Mouse (Mus musculus): ENCODE measurements around the gene Vmn1r21. TPM values are rescaled to one million over a fixed set of nuclear protein-coding genes. Genes with fewer than 3 reads are reported as not detected.
"Not testable (repeated sequence)": the region's sequence is repeated elsewhere in the genome, so short reads cannot be mapped to it uniquely, and the experiment has no call there.

The Vmn1r21 gene
- polyA plus RNA-seq (2016; fragmentation: Nextera tagmentation; extraction: Ambion mirVana) = not detected in 2 replicates

DNA sequence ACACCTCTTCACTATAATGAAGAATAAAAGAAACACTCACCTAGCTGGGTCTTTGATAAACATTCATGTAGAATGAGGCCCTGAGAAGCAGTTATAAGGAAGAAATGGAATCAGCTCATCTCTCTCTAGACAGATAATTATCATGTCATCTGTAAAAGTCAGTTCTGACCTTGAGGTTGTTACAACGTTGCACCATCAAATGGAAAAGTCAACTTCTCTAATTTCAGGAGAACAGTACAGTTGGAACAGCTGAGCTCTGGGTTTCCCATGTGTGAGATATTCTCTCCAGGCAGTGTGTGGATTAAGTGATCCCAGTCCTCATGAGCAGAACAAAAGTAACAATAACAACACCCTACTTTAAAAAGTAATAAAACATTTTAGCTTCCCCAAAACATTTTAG, at the start of gene Vmn1r21:
Vmn1r21 (minus strand) TSS at position 58 of the 400 bp plus-strand sequence.
- no peak within 1 kb of the TSS for H3K4me3 ChIP-seq
- no peaks in the 10 kb centered on the region for H3K9me3 ChIP-seq
- H3K36me3 ChIP-seq = no peaks in the 10 kb centered on the region
- H3K4me1 ChIP-seq = no peaks in the 10 kb centered on the region
- WGBS = 76% methylated on average over 1 of the region's 1 CpGs
- DNase-seq (ENCODE audit: low spot score) = no peak
- H3K27ac ChIP-seq = no peak within 1 kb of the TSS
- H3K27me3 ChIP-seq (ENCODE audit: insufficient read depth, poor library complexity, severe bottlenecking) = no peaks in the 10 kb centered on the region

DNA sequence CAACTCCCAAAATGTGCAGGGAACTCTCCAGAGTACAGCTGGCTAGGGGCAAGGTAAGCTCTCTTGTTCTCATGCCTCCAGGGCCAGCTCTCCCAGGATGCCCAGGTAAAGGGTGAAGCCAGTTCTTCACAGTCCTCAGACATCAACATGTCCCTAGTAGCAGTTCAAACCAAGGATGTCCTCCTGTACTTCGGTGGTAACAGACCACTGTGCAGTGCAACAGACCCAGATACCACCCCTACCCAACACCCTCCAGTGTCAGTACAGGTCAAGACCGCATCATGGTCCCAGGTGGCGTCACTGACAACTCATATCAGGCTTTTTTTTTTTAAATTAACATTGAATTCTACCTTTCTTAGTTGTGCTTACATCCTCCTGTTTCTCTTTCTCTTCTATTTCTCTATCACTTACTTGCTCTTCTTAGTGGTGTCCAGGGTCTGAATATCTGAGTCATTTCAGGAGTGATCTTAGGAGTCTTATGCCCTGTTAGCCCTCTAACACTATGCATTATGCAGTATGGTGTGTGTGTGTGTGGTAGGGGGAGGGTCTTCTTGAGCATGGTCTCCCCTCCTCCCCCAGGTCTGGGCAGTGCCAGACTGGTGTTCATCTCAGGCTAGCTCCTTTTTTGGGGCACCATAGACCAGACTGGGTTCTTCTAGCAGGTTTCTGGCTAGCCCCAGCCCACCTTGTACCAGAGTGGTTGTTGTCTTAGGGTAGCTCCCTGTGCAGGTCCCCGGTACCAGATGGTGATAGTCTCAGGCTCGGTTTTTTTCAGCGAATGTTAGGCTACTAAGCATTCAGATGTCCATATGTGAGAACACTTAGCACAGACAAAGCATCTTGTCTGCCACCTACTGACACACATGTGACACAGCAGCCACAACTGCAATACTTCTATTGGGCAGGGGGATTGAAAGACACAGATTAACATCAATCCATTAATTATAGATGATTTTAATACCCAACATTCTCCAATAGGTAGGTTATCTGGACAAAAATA, 9.2 kb upstream of the Vmn1r21 start:
- no peaks in the 10 kb centered on the region for H3K27me3 ChIP-seq (ENCODE audit: insufficient read depth, poor library complexity, severe bottlenecking)
- no peaks in the 10 kb centered on the region for H3K9me3 ChIP-seq
- H3K4me3 ChIP-seq = no peak overlapping the region
- DNase-seq (ENCODE audit: low spot score) = no peak
- H3K36me3 ChIP-seq = no peaks in the 10 kb centered on the region
- H3K27ac ChIP-seq = no peak overlapping the region; the same call in 1 of the 2 replicates
- WGBS = 51% methylated on average over 6 of the region's 6 CpGs
- H3K4me1 ChIP-seq = no peaks in the 10 kb centered on the region

DNA sequence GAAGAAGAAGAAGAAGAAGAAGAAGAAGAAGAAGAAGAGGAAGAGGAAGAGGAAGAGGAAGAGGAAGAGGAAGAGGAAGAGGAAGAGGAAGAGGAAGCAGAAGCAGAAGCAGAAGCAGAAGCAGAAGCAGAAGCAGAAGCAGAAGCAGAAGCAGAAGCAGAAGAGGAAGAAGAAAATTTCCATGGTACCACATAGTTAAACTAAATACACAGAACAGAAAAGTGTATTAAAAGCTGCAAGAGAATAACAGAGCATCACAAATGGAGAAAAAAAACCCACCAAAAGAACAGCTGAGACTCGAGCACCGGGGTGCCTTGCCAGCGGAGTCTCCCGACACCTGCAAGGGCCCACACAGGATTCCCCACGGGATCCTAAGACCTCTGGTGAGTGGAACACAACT, 1.0 kb upstream of the Vmn1r21 start:
- H3K4me1 ChIP-seq; H3K4me3 ChIP-seq; H3K9me3 ChIP-seq; DNase-seq (ENCODE audit: low spot score); H3K27ac ChIP-seq; H3K36me3 ChIP-seq; H3K27me3 ChIP-seq (ENCODE audit: insufficient read depth, poor library complexity, severe bottlenecking): not testable (repeated sequence)
- 85% methylated on average over 5 of the region's 5 CpGs for WGBS

DNA sequence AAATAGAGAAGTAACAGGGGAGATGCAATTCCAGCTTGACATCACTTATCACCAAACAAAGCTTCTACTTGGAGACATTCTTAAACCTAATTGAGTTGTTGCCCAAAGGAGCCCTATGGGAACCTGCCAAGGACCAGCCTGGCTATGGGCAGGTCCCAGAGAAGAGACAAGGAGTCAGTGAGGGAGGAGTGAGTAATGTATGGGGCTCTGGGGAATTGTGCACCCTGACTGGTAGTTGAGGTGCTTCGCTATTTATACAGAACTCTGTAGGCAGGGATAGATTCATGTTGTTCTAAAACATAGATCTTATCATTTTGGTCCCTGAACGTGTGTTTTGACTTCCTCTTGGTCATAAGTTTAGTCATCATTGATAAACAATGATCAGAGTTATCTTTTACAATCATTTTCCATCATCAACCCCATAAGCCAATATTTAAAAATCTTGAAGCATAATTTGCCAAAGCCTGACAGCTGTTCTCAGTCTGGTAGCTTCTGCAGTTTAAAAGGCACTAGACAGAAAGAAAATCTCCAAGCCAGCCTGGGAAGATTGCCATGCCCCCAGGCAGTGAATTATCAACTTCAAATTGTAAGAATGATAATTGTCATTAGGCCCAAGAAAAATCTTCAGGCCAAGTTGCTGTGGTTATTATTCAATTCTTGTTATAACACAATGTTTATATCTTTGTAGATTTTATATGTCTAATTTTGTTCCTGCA, 10.3 kb downstream of the Vmn1r21 start:
- no peaks in the 10 kb centered on the region for H3K27me3 ChIP-seq (ENCODE audit: insufficient read depth, poor library complexity, severe bottlenecking)
- H3K4me1 ChIP-seq = no peaks in the 10 kb centered on the region
- no peaks in the 10 kb centered on the region for H3K36me3 ChIP-seq
- DNase-seq (ENCODE audit: low spot score) = no peak
- no peak overlapping the region for H3K4me3 ChIP-seq
- H3K27ac ChIP-seq = no peak overlapping the region
- 73% methylated on average over 2 of the region's 2 CpGs for WGBS
- H3K9me3 ChIP-seq = no peaks in the 10 kb centered on the region

DNA sequence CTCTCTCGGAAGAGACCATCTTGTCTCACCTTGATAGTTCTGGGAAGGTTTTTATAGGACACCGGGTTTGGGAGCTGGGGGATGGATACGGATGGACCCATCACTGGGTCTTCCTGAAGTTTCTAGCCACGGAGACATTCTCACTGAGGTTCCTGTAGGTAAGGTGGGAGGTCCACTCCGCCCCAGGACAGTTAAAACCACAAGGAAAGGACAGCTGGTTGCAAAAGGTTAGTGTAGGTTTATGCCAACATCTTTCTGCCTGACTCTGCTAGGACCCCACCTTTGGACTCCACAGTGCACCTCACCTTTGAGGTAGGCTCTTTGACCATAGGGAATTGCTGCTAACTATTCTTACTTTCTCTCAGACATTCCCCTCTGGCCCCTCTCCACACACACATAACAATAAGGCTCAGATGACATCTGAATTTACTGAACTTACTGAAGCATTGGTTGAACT, 24.9 kb downstream of the Vmn1r21 start:
- Histone ChIP-seq H3K36me3 (no peaks in the 10 kb centered on the region), H3K27me3 (ENCODE audit: insufficient read depth, poor library complexity, severe bottlenecking) (no peaks in the 10 kb centered on the region), H3K27ac (peak overlapping the region; percentile 99), H3K4me1 (no peaks in the 10 kb centered on the region), H3K4me3 (peak overlapping the region; percentile 98), H3K9me3 (no peaks in the 10 kb centered on the region)
- DNase-seq (ENCODE audit: low spot score) = no peak
- 3% methylated on average over 5 of the region's 5 CpGs for WGBS

DNA sequence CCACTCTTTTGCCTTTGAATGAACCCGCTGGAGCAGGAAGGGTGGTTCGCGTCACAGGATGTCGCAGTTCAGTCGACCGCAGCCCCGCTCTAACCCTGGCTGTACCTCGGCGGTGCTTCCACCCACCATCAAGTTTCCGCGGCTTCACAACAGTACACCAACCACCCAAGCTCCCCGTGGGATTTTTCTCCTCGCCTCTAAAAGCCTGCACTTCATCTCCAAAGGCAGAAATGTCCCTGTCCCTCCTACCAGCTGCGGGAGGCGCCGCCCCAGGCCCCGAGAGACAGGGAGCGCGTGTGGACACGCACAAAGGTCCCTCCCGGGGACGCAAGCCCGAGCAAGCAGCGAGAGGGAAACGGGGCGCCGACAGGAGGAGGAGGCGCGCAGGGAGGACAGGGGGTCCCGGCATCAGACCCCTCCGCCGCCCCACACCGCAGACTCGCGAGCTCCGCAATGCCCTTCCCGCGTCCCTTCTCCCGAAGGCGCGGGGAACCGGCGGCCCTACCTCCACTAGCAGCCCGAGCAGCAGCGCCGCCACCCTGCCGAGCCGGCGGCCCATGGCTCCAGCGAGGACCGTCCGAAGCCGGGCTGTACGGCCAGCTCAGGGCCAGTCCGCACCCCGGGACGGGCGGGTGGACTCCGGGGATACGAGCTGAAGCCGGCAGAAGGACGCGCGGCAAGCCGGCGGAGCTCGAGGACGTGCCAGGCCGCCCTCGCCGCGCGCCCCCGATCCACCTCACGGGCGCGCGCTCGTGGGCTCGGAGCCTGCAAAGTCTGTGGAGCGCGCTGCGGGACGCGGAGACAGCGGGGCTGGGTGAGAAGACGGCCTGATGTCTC, 25.5 kb downstream of the Vmn1r21 start, which contains the start of gene Vopp1:
Vopp1 (minus strand) TSS at position 738 of the 837 bp plus-strand sequence.
- Histone ChIP-seq H3K9me3 (no peaks in the 10 kb centered on the region), H3K4me1 (no peaks in the 10 kb centered on the region), H3K36me3 (no peaks in the 10 kb centered on the region), H3K27ac (peak within 1 kb of the TSS; percentile 99), H3K27me3 (ENCODE audit: insufficient read depth, poor library complexity, severe bottlenecking) (no peaks in the 10 kb centered on the region), H3K4me3 (peak within 1 kb of the TSS; percentile 98)
- DNase-seq (ENCODE audit: low spot score) = peak; percentile 81
- under 1% methylated on average over 85 of the region's 87 CpGs for WGBS

DNA sequence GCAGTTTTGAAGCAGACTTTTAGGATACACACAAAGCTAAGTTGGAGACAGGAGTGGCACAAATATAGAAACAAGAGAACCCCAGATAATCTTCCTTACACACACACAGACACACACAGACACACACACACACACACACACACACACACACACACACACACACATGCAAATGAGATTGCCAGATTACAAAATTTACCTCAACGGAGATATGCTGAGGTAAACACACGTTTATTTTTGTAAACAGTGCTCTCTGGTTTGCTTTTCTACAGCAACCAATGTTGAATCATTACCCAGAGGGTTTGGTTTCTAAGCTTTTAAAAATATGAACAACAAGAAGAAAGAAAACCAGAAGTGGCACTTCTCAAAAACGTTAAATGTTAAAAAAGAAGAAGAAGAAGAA, 26.7 kb downstream of the Vmn1r21 start:
- Histone ChIP-seq H3K9me3 (no peaks in the 10 kb centered on the region), H3K4me3 (peak overlapping the region; percentile 98), H3K4me1 (no peaks in the 10 kb centered on the region), H3K27me3 (ENCODE audit: insufficient read depth, poor library complexity, severe bottlenecking) (no peaks in the 10 kb centered on the region), H3K27ac (peak overlapping the region; percentile 38; the same call in 1 of the 2 replicates), H3K36me3 (no peaks in the 10 kb centered on the region)
- DNase-seq (ENCODE audit: low spot score) = no peak
- 39% methylated on average over 3 of the region's 3 CpGs for WGBS

DNA sequence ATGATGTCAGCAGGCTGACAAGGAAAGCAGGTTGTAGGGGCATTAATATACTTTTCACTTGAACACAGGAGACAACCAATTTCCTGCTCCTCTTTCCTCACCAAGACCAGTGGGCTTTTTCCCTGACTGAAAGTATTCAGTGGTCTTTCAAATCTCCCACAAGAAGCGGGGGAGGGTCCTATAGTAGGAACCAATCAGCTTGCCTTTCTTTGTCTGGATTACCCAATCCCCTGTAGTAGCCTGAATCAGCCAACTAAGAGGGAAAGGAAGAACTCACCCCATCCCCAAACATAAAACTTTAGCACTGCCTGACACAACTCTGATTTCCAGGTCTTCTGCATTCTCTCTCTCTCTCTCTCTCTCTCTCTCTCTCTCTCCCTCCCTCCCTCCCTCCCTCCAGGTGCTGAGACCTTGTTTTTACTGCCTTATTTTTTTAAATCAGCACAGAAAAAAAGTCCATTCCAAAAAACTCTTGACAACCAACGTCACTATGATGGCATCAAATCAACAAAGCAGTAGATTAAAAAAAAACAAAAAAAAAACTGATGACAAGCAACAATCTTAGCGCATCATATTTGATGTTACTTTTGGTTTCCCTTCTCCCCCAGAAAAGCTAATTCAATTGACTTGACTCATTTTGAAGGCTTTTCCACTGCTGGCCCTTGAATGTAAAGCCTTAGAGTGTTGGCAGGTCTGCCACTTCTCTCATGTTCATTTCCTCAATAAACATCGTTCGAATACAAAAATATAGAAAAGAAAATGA, 27.3 kb downstream of the Vmn1r21 start:
- Histone ChIP-seq H3K27ac (peak overlapping the region; percentile 42), H3K9me3 (no peaks in the 10 kb centered on the region), H3K36me3 (no peaks in the 10 kb centered on the region), H3K27me3 (ENCODE audit: insufficient read depth, poor library complexity, severe bottlenecking) (no peaks in the 10 kb centered on the region), H3K4me3 (no peak overlapping the region; the same call in 1 of the 2 replicates), H3K4me1 (no peaks in the 10 kb centered on the region)
- 76% methylated on average over 5 of the region's 5 CpGs for WGBS
- no peak for DNase-seq (ENCODE audit: low spot score)

DNA sequence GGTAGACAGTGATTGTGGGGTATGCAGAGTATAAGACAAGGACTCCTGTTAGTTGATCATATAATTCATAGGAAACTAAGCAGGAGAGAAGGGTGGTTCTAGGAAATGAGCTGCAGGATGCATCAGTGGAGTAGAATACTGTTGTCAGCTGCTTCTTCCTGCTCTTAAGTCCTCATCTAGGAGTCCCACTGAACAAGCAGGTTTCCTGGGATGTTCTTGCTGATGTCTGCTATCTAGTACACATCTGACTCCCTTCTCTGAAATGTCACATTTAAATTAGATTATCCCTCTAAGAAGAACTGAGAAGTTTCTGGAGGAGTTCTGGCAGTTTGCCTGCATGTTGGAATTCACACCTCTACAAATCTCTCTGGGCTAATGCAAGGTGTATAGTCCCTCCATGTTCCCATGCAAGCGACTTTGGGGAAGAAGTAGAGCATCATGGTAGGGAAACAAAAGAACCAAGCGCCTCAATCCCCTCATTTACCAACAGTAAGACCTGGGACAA, 35.7 kb downstream of the Vmn1r21 start:
- Histone ChIP-seq H3K4me3 (no peak overlapping the region), H3K4me1 (no peaks in the 10 kb centered on the region)
- WGBS = 85% methylated on average over 2 of the region's 2 CpGs

DNA sequence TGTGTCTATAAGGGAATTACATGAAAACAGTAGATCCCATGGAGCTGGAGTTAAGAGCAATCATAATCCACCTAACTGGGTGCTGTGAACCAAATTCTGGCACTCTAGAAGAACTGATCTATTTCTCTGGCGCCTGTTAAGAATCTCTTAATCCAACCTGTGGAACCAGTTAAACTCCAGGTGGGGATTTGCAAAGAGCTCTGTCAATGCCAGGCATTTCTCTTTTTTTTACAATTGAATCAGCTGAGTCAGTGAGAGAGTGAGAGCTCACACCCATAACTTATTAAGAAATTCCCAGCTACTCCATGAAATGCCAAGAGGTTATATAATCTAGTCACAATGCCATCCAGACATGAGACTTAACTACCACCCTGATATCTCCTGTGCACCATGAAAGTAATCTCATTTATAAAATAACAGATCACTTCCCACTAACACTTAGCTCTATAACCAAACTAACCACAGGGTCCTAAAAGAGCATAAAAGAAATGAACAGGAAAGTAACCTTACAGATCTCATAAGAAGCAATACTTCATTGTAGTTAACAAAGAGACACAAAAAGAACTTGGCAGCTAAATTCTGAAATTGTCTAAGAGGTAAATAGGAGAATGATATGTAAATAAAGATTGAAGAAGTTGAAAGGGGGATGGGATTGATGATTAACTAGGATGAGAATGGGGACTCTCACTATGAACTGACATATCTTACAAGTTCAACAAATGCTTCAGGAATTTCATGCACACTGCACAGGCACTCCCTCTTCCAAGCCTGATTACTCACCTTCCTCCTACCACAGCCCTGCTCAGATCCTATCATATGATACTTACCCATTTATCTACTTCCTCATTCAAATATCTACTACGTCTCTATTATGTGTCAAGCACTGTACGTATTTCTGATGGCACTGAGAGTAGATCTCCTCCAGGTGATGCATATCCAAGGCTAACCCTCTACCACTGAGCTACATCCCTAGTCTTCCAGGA, 38.1 kb downstream of the Vmn1r21 start:
- Histone ChIP-seq H3K27ac (no peak overlapping the region), H3K9me3 (no peaks in the 10 kb centered on the region), H3K4me1 (no peaks in the 10 kb centered on the region), H3K27me3 (ENCODE audit: insufficient read depth, poor library complexity, severe bottlenecking) (no peaks in the 10 kb centered on the region), H3K4me3 (no peak overlapping the region), H3K36me3 (peaks cover 5% of the 10 kb centered on the region; the same call in 1 of the 2 replicates)
- 79% methylated on average over 3 of the region's 3 CpGs for WGBS
- no peak for DNase-seq (ENCODE audit: low spot score)

More for the DNA sequence above, 35.7 kb downstream of the Vmn1r21 start:
- no peak for DNase-seq (ENCODE audit: low spot score)
- no peaks in the 10 kb centered on the region for H3K9me3 ChIP-seq
- H3K27ac ChIP-seq = no peak overlapping the region
- no peaks in the 10 kb centered on the region for H3K36me3 ChIP-seq
- H3K27me3 ChIP-seq (ENCODE audit: insufficient read depth, poor library complexity, severe bottlenecking) = no peaks in the 10 kb centered on the region
